Mouse (Mus musculus): ENCODE data around the gene Padi2.

Gene Padi2

DNA sequence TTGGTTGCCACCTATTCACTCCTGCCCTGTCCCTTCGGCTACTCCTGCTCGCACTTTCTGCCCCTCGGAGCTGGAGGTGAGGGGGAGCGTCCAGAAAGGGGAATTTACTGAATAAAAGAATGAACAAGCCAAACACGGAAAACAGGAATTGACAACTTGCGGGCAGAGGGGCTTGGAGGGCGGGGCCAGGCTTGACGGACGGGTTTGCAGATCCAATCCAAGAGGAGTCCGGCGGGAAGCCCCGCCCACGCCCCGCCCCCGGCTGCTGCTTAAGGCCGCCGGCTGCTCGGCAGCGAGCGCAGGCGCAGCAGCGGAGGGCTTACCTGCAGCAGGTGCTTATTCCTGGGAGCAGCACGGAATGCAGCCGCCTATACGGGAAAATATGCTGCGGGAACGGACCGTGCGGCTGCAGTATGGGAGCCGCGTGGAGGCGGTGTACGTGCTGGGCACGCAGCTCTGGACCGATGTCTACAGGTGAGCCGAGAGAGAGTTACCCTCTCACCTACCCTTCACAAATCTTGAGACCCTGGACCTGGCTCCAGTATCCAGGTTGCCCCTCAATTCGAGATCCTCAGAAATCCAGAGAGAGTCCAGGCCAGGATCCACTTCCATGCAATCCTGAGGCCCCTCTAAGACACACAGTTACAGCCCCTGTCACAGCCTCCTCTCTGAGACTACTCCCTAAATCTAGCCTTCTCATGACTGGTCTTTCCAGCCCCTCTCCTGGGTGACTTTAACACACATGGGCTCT lies at the start of gene Padi2:
Gene Padi2, plus strand, starts transcription at position 269 of the 751 bp plus-strand sequence.
- DNase-seq (ENCODE audit: low spot score in 2 of 2), result peak; percentile 46 to 64

GRCm38 (mm10) chr4:140857041-140857440 lies 49.1 kb upstream of the Padi2 start:
- DNase-seq (ENCODE audit: low spot score in 2 of 2), result no peak

GRCm38 (mm10) chr4:140857813-140858212 lies 48.3 kb upstream of the Padi2 start:
- DNase-seq (ENCODE audit: low spot score in 2 of 2), result no peak

DNA sequence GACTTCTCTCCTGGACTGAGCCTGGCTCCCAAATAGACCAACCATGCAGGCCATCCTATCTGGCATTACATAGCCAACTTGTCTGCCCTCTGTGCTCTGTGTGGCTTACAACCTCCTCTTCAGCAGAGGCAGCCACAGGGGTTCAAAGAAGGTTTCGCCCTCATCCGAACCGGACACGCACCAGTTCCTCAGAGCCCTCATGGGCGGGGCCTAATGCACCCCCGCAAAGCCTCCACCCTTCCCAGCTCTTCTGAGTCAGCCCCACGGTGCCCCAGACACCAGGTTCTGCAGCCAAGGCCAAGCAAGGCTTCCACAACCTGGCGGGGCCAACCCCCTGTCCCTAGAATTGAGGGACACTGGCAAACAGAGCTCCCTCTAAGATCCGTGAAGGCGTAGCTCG lies 46.9 kb upstream of the Padi2 start:
- DNase-seq (ENCODE audit: low spot score in 2 of 2), result no peak

DNA sequence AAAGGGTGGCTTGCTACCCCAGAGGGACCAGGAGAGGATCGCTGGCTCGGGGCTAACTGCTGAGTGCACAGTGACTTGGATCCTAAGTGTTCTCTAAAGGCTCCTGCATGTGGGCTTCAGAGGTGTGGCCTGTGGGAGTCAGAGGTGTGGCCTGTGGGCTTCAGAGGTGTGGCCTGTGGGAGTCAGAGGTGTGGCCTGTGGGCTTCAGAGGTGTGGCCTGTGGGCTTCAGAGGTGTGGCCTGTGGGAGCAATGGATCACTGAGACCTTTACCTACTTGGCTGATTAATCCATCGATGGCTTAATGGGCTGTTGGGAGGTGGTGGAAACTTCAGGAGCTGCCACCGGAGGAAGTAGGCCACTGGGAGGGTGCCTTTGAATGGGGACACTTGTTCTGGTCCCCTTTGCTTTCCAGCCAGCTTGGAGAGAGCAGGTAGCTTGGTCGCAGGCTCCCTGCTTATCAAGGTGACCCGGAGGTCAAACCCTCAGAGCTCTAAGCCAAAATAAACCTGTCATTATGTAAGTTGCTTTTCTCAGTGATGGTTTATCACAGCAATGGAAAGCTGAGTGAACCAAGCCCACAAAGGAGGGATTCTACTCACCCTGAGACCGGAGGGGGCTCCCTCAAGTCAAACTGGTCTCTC lies 45.9 kb upstream of the Padi2 start:
- DNase-seq (ENCODE audit: low spot score in 2 of 2), result no peak

GRCm38 (mm10) chr4:140860767-140861147 lies 45.4 kb upstream of the Padi2 start:
- DNase-seq (ENCODE audit: low spot score in 2 of 2), result no peak

GRCm38 (mm10) chr4:140862036-140862650 lies 44.0 kb upstream of the Padi2 start:
- DNase-seq (ENCODE audit: low spot score in 2 of 2), result peak; percentile 21 to 48

DNA sequence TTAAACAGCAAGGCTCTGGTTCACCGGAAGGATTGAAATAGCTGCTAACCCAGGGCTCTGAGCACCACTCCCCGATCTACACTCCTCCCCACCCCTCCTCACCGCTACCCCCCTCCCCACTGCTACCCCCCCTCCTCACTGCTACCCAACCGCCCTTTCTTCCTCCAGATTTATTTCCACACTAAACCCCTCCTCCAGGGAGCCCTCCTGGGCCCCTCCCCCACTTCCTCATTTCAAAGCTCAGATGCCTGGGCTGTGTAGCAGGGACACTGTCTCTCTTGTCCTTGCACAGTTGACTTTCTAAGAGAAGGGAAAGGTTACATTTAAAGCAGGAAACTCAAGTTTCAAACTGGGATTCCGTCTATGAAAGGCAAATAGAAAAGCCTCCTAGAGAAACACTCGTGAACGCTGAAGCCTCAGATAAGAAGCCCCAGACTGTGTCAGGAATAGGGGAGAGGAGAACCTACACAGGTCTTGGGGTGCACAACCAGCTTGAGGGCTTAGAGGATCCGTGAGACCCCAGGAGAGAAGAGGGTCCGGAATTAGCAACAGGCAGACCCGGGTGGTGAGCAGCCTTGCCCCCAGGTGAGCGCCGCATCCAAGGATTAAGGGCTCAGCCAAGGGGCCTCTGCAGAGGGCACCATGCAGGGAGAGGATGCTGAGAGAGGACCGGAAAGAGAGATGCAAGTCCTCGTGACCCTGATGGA lies 37.5 kb upstream of the Padi2 start:
- no peak for DNase-seq (ENCODE audit: low spot score in 2 of 2)

DNA sequence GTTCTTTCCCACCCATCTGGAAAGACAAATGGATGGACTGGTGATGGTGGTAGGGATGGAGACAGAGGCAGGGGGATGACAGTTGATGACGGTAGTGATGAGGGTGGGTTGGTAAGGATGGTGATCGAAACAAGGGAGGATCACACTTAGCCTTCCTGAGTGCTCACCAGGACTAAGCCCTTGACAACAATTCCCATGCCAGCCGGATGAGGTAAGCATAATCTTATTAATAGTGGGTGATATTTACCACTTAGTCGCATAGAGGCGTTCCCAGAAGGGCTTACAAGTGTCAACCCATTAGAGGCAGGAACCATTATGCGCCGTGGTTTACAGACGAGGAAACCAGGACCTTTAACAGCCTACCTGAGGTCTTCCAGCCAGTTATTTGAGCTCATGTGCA lies 36.2 kb upstream of the Padi2 start:
- no peak for DNase-seq (ENCODE audit: low spot score in 2 of 2)

- DNase-seq (ENCODE audit: low spot score in 2 of 2), result no peak
These were observed 35.3 kb upstream of the Padi2 start for GRCm38 (mm10) chr4:140870876-140871275.

- DNase-seq (ENCODE audit: low spot score in 2 of 2), result no peak
These were observed 34.8 kb upstream of the Padi2 start for GRCm38 (mm10) chr4:140871376-140871775.

DNA sequence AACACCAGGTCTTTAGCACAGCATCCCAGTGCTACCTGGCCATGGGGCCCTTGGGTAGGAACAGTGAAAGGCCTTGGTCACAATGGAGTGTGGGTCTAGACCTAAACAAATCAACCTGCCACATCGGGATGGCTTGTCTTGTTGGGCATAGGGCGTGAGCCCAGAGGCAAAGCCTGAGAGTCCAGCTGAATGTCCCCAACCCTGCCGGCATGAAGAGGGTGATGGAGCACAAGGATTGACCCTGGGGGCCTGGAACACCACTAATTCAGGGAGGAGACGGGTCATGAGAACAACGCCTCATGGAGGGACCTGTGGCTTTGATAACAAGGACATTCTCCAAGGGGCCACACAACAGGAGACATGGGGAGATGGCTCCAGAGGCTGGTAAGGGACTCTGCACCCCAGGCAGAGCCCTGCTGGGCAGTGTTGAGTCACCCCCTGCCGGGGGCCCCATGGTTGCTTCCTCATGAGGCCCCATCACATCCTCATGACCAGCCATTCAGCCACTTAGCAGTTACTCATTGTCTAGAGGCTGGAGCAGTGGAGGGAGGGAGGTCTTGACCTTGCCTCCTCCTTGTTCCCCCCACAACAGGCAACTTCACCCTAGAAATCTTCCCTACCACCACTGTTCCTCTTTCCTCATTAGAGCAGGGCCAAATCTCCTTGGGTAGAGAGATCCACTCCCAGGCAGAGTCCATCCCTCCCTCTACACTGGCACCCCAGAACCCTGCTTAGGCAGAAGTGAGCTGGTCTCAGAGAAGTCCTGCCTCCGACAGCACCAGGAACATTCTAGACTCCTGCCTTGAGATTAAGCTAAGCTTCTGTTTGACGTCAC lies 34.1 kb upstream of the Padi2 start:
- no peak for DNase-seq (ENCODE audit: low spot score in 2 of 2)

- no peak for DNase-seq (ENCODE audit: low spot score in 2 of 2)
These were observed 33.5 kb upstream of the Padi2 start for GRCm38 (mm10) chr4:140872686-140872992.

DNA sequence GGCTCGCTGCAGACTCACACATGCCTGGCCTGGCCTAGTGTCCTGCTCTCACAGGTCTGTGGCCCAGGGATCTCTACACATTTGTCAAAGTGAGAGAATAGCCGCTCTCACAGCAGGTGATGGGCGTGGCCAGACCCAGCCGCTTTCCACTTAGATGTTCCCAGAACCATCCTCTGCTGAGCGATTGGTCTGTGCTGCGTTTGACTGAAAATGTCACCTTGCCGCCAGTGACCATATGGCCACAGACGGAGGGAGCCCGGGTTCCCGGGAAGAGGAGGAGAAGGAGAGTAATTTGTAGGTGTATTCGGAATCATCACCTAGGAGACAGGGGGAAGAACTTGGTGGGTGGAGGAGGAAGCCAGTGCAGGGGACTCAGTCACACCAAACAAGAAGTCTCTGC lies 33.1 kb upstream of the Padi2 start:
- DNase-seq (ENCODE audit: low spot score in 2 of 2), result no peak

DNA sequence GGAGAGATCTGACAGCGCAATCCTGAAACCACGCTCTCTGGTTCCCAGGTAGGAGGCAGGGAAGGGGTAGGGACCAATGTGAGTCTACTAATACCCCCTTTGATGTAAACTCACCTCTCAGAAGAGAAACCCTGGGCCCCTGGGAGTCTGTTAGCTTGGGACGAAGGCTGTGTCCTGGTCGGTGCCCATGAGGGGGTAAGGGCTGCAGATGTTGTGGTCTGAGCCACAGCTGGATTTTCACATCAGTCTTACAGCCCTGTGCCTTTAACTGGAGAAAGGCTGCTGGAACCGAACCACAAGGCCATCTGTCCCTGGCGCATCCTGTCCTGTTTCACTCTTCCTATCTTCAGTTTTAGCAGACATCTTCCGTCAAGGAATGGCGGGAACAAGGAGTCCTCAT lies 30.0 kb upstream of the Padi2 start:
- no peak for DNase-seq (ENCODE audit: low spot score in 2 of 2)

DNA sequence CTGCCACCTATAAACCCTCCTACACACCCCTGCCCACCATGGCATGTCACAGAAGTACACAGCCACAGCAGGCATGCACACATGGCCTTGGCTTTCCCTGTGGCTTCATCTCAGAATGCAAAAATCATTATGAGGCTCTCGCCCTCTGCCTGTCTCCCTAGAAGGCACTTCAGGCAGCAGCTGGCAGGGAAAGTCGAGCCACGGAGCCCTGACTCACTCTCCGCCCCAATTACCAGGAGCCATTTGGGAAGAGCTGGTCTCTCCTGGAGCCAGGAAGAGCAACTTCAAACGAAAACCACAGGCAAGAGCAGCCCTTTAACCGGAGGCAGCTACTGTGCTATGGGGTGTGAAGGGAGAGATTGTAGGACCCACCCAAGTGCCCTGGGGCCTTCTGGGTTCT lies 29.5 kb upstream of the Padi2 start:
- no peak for DNase-seq (ENCODE audit: low spot score in 2 of 2)

DNA sequence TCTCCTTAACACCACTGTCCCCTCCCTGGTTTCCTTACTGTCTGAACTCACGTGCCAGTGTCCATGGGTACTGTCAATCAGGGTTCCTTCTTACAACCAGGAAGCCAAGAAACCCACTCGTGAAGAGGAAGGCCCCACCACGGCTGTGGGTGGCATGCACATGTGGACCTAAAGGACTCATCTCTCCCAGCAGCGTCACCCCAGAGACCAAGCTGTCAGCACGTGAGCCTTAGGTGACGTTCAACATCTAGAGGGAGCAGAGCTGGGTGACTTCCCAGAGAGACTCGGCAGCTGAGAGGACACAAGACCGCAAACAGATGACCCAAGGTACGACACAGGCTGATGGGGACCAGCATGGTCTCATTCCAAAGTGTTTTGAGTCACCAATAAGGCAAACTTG lies 28.7 kb upstream of the Padi2 start:
- no peak for DNase-seq (ENCODE audit: low spot score in 2 of 2)

GRCm38 (mm10) chr4:140878655-140879054 lies 27.5 kb upstream of the Padi2 start:
- no peak for DNase-seq (ENCODE audit: low spot score in 2 of 2)

DNA sequence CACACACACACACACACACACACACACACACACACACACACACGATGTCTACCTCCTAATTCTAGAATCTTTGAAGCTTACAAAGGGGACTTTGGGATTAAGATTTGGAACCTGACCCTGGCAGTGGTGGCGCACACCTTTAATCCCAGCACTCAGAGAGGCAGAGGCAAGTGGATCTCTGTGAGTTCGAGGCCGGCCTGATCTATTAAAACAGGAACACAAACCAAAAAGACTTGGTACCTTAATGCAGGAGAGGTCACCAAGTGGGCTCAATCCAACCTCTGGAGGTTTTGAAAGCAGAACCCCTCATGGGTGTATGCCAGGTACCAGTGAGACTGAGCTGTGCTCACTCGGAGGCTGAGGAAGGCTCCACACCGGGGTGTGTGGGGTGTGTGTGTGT lies 27.0 kb upstream of the Padi2 start:
- DNase-seq (ENCODE audit: low spot score in 2 of 2), result no peak

DNA sequence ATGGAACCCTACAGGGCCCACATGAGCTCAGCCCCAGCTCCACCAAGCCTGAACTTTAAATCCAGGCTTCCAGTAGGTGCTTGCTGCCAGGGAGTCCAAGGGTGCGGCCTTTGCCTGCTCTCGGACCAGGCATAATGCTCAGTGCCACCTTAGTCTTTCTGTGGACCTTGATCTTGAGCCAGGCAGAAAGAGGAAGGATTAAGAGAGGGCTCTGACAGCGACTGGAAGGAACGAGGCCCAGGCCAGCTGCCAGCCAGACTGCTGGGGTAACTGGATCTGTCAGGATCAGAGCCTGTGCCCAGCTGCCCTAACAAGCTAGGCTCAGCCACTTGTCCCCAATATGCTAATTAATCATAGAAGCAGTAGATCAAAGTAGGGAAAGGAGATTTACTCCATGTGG lies 26.4 kb upstream of the Padi2 start:
- DNase-seq (ENCODE audit: low spot score in 2 of 2), result no peak

DNA sequence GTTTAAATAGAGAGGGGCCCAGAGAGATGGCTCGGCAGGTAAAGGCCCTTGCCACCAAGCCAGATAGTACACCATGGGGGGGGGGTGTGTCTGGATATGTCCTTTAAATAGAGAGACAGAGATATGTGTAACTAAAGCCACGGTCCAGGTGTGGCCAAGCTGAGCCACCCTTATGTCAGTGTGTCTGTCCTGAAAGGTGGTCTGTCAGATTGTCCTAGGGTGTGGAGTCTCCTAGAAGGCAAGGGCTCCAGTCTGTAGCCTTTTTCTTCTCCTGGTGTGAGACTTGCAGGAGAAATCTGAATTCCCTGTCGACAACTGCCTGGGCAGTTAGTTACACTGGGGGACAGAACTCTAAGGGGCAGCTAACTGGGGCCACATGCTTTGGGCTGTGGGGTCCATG lies 25.9 kb upstream of the Padi2 start:
- no peak for DNase-seq (ENCODE audit: low spot score in 2 of 2)
